Mouse (Mus musculus): Measurements from ENCODE around the gene Grid2ip. TPM values are rescaled to one million over a fixed set of nuclear protein-coding genes. Genes with fewer than 3 reads are reported as not detected.
A peak's percentile ranks its signal among the peaks of the same experiment; 100 is the strongest.

Gene Grid2ip
- polyA plus RNA-seq, 1 experiment from 2014 or later, result 0.42 TPM

- no peak for ATAC-seq (ENCODE audit: low FRiP score)
- no peaks in the 10 kb centered on the region for H3K9me3 ChIP-seq (ENCODE audit: control insufficient read depth, low read length)
- no peak overlapping the region for H3K27ac ChIP-seq (ENCODE audit: low read depth, low read length)
- H3K4me2 ChIP-seq (replicated peaks; ENCODE audit: low read depth, low read length), result no peak overlapping the region
- no peaks in the 10 kb centered on the region for H3K27me3 ChIP-seq (ENCODE audit: control insufficient read depth, insufficient read depth, low read length)
- no peaks in the 10 kb centered on the region for H3K4me1 ChIP-seq (replicated peaks; ENCODE audit: control insufficient read depth, insufficient read depth, low read length)
- WGBS, result 36% methylated on average over 2 of the region's 2 CpGs
- H3K9ac ChIP-seq (ENCODE audit: low read depth, low read length), result no peak overlapping the region
- peak; percentile 30 for DNase-seq (ENCODE audit: low spot score)
- no peaks in the 10 kb centered on the region for H3K36me3 ChIP-seq (ENCODE audit: control insufficient read depth, insufficient read depth, low read length)
- H3K4me3 ChIP-seq (ENCODE audit: low read depth, low read length), result no peak overlapping the region
Observed at GRCm38 (mm10) chr5:143395649-143396048, 38.5 kb downstream of the Grid2ip start.

GRCm38 (mm10) chr5:143400501-143400900 is 43.4 kb downstream of the Grid2ip start:
- no peaks in the 10 kb centered on the region for H3K36me3 ChIP-seq (ENCODE audit: control insufficient read depth, insufficient read depth, low read length)
- no peak for DNase-seq (ENCODE audit: low spot score)
- H3K27me3 ChIP-seq (ENCODE audit: control insufficient read depth, insufficient read depth, low read length), result no peaks in the 10 kb centered on the region
- no peak overlapping the region for H3K4me3 ChIP-seq (ENCODE audit: low read depth, low read length)
- ATAC-seq (ENCODE audit: low FRiP score), result no peak
- H3K4me1 ChIP-seq (replicated peaks; ENCODE audit: control insufficient read depth, insufficient read depth, low read length), result no peaks in the 10 kb centered on the region
- no peak overlapping the region for H3K4me2 ChIP-seq (replicated peaks; ENCODE audit: low read depth, low read length)
- H3K9me3 ChIP-seq (ENCODE audit: control insufficient read depth, low read length), result no peaks in the 10 kb centered on the region
- no peak overlapping the region for H3K27ac ChIP-seq (ENCODE audit: low read depth, low read length)
- no peak overlapping the region for H3K9ac ChIP-seq (ENCODE audit: low read depth, low read length)
- WGBS, result 89% methylated on average over 12 of the region's 12 CpGs

- WGBS, result 76% methylated on average over 2 of the region's 2 CpGs
- no peak overlapping the region for H3K4me3 ChIP-seq (ENCODE audit: low read depth, low read length)
- H3K9me3 ChIP-seq (ENCODE audit: control insufficient read depth, low read length), result no peaks in the 10 kb centered on the region
- H3K4me1 ChIP-seq (replicated peaks; ENCODE audit: control insufficient read depth, insufficient read depth, low read length), result no peaks in the 10 kb centered on the region
- no peaks in the 10 kb centered on the region for H3K36me3 ChIP-seq (ENCODE audit: control insufficient read depth, insufficient read depth, low read length)
- no peak overlapping the region for H3K4me2 ChIP-seq (replicated peaks; ENCODE audit: low read depth, low read length)
- no peak overlapping the region for H3K27ac ChIP-seq (ENCODE audit: low read depth, low read length)
- DNase-seq (ENCODE audit: low spot score), result no peak
- no peak overlapping the region for H3K9ac ChIP-seq (ENCODE audit: low read depth, low read length)
- H3K27me3 ChIP-seq (ENCODE audit: control insufficient read depth, insufficient read depth, low read length), result no peaks in the 10 kb centered on the region
- ATAC-seq (ENCODE audit: low FRiP score), result no peak
Observed at GRCm38 (mm10) chr5:143401556-143401955, 44.4 kb downstream of the Grid2ip start.

- ATAC-seq (ENCODE audit: low FRiP score) (peak; percentile 95), DNase-seq (ENCODE audit: low spot score) (peak; percentile 99)
- H3K9ac ChIP-seq (ENCODE audit: low read depth, low read length), result peak within 1 kb of the TSS; percentile 95
- H3K9me3 ChIP-seq (ENCODE audit: control insufficient read depth, low read length), result no peaks in the 10 kb centered on the region
- H3K4me2 ChIP-seq (replicated peaks; ENCODE audit: low read depth, low read length), result peak within 1 kb of the TSS; percentile 75
- H3K4me3 ChIP-seq (ENCODE audit: low read depth, low read length), result peak within 1 kb of the TSS; percentile 95
- peak within 1 kb of the TSS; percentile 42; the same call in 1 of the 2 replicates for H3K27ac ChIP-seq (ENCODE audit: low read depth, low read length)
- H3K4me1 ChIP-seq (replicated peaks; ENCODE audit: control insufficient read depth, insufficient read depth, low read length), result no peaks in the 10 kb centered on the region
- WGBS, result 3% methylated on average over 63 of the region's 72 CpGs
- no peaks in the 10 kb centered on the region for H3K27me3 ChIP-seq (ENCODE audit: control insufficient read depth, insufficient read depth, low read length)
- no peaks in the 10 kb centered on the region for H3K36me3 ChIP-seq (ENCODE audit: control insufficient read depth, insufficient read depth, low read length)
Observed at GRCm38 (mm10) chr5:143403221-143404147, 46.3 kb downstream of the Grid2ip start, which contains the start of gene Kdelr2. Kdelr2 (plus strand) TSS chr5:143403838.

GRCm38 (mm10) chr5:143404148-143404930 is 47.2 kb downstream of the Grid2ip start:
- ATAC-seq (ENCODE audit: low FRiP score) (0 out of 2 replicates have a peak, but pooled peaks have one; percentile 52), DNase-seq (ENCODE audit: low spot score) (no peak)
- Histone ChIP-seq H3K4me3 (ENCODE audit: low read depth, low read length) (peak overlapping the region; percentile 95), H3K4me2 (replicated peaks; ENCODE audit: low read depth, low read length) (peak overlapping the region; percentile 75), H3K36me3 (ENCODE audit: control insufficient read depth, insufficient read depth, low read length) (no peaks in the 10 kb centered on the region), H3K27ac (ENCODE audit: low read depth, low read length) (0 out of 2 replicates have a peak overlapping the region, but pooled peaks have one; percentile 42), H3K4me1 (replicated peaks; ENCODE audit: control insufficient read depth, insufficient read depth, low read length) (no peaks in the 10 kb centered on the region), H3K27me3 (ENCODE audit: control insufficient read depth, insufficient read depth, low read length) (no peaks in the 10 kb centered on the region), H3K9me3 (ENCODE audit: control insufficient read depth, low read length) (no peaks in the 10 kb centered on the region), H3K9ac (ENCODE audit: low read depth, low read length) (peak overlapping the region; percentile 95)
- 5% methylated on average over 34 of the region's 34 CpGs for WGBS

GRCm38 (mm10) chr5:143405200-143405599 is 48.1 kb downstream of the Grid2ip start:
- Histone ChIP-seq H3K4me2 (replicated peaks; ENCODE audit: low read depth, low read length) (no peak overlapping the region), H3K9me3 (ENCODE audit: control insufficient read depth, low read length) (no peaks in the 10 kb centered on the region), H3K27ac (ENCODE audit: low read depth, low read length) (no peak overlapping the region), H3K27me3 (ENCODE audit: control insufficient read depth, insufficient read depth, low read length) (no peaks in the 10 kb centered on the region), H3K4me3 (ENCODE audit: low read depth, low read length) (no peak overlapping the region; the same call in 1 of the 2 replicates), H3K4me1 (replicated peaks; ENCODE audit: control insufficient read depth, insufficient read depth, low read length) (no peaks in the 10 kb centered on the region), H3K9ac (ENCODE audit: low read depth, low read length) (no peak overlapping the region), H3K36me3 (ENCODE audit: control insufficient read depth, insufficient read depth, low read length) (no peaks in the 10 kb centered on the region)
- DNase-seq (ENCODE audit: low spot score), result no peak
- 95% methylated on average over 9 of the region's 9 CpGs for WGBS
- ATAC-seq (ENCODE audit: low FRiP score), result no peak

GRCm38 (mm10) chr5:143406548-143406947 is 49.4 kb downstream of the Grid2ip start:
- WGBS, result 97% methylated on average over 9 of the region's 9 CpGs
- Histone ChIP-seq H3K4me3 (ENCODE audit: low read depth, low read length) (no peak overlapping the region), H3K9ac (ENCODE audit: low read depth, low read length) (no peak overlapping the region), H3K9me3 (ENCODE audit: control insufficient read depth, low read length) (no peaks in the 10 kb centered on the region), H3K4me1 (replicated peaks; ENCODE audit: control insufficient read depth, insufficient read depth, low read length) (no peaks in the 10 kb centered on the region), H3K4me2 (replicated peaks; ENCODE audit: low read depth, low read length) (no peak overlapping the region), H3K27ac (ENCODE audit: low read depth, low read length) (no peak overlapping the region), H3K36me3 (ENCODE audit: control insufficient read depth, insufficient read depth, low read length) (no peaks in the 10 kb centered on the region), H3K27me3 (ENCODE audit: control insufficient read depth, insufficient read depth, low read length) (no peaks in the 10 kb centered on the region)
- ATAC-seq (ENCODE audit: low FRiP score) (no peak), DNase-seq (ENCODE audit: low spot score) (no peak)

GRCm38 (mm10) chr5:143409239-143409638 is 52.1 kb downstream of the Grid2ip start:
- 84% methylated on average over 3 of the region's 3 CpGs for WGBS
- Histone ChIP-seq H3K27me3 (ENCODE audit: control insufficient read depth, insufficient read depth, low read length) (no peaks in the 10 kb centered on the region), H3K9me3 (ENCODE audit: control insufficient read depth, low read length) (no peaks in the 10 kb centered on the region), H3K4me2 (replicated peaks; ENCODE audit: low read depth, low read length) (no peak overlapping the region), H3K4me1 (replicated peaks; ENCODE audit: control insufficient read depth, insufficient read depth, low read length) (no peaks in the 10 kb centered on the region), H3K9ac (ENCODE audit: low read depth, low read length) (no peak overlapping the region), H3K36me3 (ENCODE audit: control insufficient read depth, insufficient read depth, low read length) (peaks cover 3% of the 10 kb centered on the region; the same call in 1 of the 2 replicates), H3K4me3 (ENCODE audit: low read depth, low read length) (no peak overlapping the region), H3K27ac (ENCODE audit: low read depth, low read length) (no peak overlapping the region)
- ATAC-seq (ENCODE audit: low FRiP score) (no peak), DNase-seq (ENCODE audit: low spot score) (no peak)
